Mouse (Mus musculus): Measurements from ENCODE around the gene Abcb9.
A peak's percentile ranks its signal among the peaks of the same experiment; 100 is the strongest.
"Not testable (repeated sequence)": the region's sequence is repeated elsewhere in the genome, so short reads cannot be mapped to it uniquely, and the experiment has no call there.

Gene Abcb9

DNA sequence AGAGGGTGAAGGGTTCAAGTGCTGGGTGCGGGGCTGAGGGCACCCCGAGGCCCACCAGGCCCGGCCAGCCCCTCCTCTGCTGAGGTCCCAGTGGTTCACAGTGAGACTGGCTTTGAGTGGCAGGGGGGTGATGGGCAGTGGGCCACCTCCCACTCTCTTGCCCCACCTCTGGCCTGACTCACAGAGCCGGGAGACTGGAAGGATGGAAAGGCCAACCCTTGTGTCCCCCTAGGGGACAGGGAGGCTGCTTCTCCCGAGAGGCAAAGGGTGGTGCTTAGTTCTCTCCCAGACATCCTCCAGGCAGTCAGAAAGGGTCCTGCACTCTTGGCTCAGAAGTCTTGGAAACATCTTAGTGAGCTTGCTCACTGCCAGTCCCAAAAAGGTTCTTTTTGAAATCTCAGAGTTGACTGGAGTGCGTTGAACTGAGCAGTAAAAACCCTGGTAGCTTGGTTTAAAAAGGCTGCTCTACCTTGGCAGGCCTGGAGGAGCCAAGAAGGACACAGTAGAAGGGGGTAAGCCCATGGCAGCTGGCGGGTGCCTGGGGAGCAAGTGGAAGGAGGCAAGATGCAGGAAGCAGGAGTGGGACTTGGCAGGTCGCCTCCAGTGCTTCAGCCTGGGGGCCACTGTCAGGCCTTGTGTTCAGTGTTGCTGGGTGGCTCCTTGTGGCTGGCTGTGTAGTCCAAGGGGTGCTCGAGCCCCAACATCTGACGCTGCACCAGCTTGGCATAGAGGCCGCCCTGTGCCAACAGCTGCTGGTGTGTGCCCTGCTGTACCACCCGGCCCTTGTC, 33.4 kb downstream of the Abcb9 start:
- DNase-seq (ENCODE audit: inconsistent age in 2 of 2, low spot score in 1 of 2) = no peak

DNA sequence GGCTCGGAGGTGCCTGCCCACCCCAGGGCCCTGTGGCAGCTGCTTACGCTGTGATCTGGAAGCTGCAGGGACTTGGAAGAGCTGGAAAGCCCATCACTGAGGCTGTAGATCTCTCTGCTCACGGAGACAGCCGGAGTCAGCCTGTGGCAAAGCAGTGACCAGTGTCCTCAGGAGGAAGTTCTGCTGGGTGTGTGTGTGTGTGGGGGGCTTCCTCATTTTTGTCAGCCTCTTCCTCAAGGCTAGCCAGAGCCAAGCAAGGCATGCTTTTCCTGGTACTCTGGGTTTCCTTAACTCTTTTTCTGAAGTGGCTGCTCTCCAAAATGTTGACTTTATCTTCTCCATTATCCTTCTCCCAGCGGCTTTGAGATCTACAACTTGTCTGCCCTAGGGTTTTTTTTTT, 35.9 kb downstream of the Abcb9 start:
- no peak for DNase-seq (ENCODE audit: inconsistent age in 2 of 2, low spot score in 1 of 2)

DNA sequence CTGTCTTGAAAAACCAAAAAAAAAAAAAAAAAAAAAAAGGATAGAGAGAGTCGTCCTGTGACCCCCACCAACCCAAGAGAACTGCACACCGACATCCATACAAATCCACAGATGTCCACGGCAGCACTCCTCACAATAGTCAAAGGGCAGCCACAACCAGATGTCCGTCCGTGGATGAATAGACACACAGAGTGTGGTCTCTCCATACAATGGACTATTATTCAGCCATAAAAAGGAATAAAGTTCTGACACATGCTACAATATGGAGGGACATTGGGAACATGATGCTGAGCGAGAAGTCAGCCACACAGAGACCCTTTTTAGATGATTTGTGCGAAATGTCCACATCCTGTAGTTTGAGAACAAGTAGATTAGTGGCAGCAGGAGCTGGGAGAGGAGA, 36.8 kb downstream of the Abcb9 start:
- no peak for DNase-seq (ENCODE audit: inconsistent age in 2 of 2, low spot score in 1 of 2)

DNA sequence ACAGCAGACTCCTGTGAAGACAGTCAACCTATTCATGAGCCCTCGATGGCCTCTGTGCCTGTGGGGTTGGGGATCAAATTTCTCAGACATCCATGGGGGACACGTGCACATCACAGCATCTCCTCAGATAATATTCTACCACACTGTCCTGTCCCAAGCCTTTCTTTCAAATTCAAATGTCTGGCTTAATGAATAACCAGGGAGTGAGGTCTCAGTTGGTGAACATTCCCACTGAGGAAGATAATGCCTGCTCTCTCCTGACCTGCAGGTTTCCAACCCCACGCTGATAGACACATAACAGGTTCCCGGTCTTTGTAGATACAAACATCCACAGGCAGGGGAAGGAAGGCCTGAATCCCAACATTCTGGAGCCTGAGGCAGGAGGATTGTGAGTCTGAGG, 38.6 kb downstream of the Abcb9 start:
- DNase-seq (ENCODE audit: inconsistent age in 2 of 2, low spot score in 1 of 2) = no peak

- DNase-seq (ENCODE audit: inconsistent age in 2 of 2, low spot score in 1 of 2) = no peak
Measured at GRCm38 (mm10) chr5:124056219-124056618, 39.4 kb downstream of the Abcb9 start.

- DNase-seq (ENCODE audit: inconsistent age in 2 of 2, low spot score in 1 of 2) = not testable (repeated sequence)
Measured at GRCm38 (mm10) chr5:124052641-124053040, 43.0 kb downstream of the Abcb9 start.

DNA sequence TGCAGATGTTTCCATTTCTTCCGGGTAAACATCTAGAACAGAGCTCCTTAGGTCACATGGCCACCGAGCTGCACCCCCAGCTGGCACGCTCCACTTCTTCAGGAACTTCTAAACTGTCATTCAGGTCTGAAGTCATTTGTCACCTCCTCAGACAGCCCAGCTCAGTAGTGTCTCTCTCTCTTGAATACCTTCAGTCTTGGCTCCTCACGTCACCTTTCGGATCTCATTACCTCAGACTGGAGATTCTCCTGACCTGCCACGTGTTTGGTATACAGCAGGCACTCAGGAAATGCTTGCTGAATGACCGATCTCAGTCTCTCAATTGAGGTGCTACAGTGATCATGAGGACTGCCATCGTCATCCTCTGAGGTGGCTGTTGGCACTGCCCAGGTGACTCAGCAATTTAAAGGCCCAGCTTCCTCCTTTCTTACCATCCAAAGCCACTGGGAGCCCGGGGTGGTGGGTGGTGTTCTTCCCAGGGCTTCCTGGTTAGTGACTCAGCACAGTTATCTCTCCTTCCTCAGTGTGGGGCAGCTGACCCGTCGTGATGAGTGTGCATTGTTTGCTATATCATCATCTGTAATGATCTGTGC, 43.6 kb downstream of the Abcb9 start:
- DNase-seq (ENCODE audit: inconsistent age in 2 of 2, low spot score in 1 of 2) = peak in 1 of 2 experiments; percentile 46

GRCm38 (mm10) chr5:124050095-124051050, 45.2 kb downstream of the Abcb9 start:
- DNase-seq (ENCODE audit: inconsistent age in 2 of 2, low spot score in 1 of 2) = peak in 1 of 2 experiments; percentile 53

DNA sequence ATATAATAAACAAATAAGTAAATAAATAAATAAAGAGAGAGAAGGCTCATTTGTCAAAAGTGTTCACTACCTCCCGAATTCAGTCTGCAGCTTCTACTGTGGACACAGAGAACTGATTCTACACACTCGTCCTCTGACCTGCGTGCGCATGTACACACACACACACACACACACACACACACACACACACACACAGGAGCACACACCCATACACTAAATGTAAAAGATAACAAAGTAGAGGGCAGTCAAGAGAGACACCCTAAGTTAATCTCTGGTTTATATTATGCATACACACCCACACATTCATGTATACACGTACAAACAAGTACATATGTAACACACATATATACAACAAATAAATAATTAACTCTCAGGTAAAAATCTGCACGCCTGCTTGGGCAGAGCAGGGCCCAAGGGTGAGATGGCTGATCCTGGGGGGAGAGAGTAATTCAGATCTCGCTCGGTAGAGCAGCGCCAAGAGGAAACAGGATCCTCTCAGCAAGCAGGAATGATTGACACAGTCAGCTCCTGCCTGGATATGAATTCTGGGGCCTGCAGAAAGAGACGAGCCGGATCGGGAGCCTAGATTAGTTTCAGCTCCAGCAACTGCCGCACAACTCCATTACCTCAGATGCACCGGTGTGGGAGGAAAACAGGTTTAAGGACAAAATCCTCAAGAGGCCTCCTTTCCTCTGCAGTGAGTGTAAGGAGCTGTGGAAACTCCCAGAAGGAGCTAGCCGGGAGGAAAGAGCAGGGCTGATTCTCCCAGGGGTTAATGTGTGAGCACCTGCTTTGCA, 46.2 kb downstream of the Abcb9 start:
- DNase-seq (ENCODE audit: inconsistent age in 2 of 2, low spot score in 1 of 2) = no peak

DNA sequence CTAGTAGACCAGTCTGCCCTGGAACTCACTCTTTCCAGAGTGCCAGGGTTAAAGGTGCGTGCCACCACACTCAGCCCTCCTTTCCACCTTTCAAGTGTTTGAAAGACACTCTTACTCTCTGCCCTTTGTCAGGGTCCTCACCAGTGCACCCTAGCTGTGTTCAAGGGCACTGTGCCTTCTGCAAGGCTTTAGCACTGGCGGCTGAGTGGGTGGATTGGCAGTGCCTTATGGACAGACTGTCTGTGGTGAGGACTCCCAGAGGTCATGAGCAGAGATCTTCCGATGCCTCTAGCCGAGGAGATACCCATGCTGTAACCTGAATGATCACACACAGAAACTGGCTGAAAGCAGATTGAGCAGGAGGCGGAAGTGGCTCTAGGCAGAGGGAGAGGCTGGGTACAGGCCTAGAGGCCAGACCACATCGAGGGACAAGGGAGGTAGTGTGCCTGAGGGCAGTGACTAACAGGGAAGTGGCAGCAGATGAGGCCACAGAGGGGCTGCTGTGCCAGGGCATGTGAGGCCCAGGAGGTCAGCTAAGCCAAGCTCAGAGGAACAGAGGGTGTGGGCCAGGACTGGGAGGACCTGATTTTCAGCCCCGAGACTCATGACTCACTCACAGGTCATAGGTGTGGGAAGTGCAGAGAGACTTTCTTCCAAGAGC, 48.7 kb downstream of the Abcb9 start:
- DNase-seq (ENCODE audit: inconsistent age in 2 of 2, low spot score in 1 of 2) = peak; percentile 80

DNA sequence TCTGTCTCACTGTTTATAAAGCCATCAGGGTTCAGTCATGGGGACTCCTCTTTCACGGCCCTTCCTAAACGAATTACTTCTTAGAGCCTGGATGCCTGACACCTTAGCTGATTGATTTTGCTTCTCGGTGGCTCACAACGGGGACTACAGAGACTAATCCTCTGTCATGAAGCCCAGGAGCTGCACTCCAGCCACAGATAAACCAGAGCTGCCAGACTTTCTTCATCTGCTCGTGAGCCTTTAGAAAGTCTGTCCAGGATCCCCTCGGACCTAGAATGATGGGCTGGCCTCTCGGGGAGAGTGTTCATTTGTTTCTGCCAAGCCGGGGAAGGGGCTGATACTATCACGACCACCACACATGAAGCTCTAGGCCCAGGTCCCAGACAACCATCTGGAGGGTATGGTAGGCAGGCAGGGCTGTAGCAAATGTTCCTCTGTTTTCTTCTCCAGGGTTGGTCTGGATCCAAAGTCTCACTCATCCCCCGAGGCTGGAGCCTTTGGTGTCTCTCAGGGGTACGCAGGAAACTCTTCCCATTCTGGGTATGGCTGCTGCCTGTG, 50.1 kb downstream of the Abcb9 start:
- no peak for DNase-seq (ENCODE audit: inconsistent age in 2 of 2, low spot score in 1 of 2)

DNA sequence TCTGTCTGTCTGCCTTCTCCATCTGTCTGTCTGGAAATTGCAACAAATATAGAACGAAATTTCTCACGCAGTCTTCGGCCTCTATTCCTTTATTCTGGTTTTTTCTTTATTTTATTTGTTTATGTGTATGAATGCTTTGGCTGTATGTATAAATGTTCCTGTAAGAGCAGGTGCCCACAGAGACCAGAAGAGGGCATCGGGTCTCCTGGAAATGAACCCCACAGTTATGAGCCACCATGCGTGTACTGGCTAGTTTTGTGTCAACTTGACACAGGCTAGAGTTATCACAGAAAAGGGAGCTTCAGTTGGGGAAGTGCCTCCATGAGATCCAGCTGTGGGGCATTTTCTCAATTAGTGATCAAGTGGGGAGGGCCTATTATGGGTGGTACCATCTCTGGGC, 51.6 kb downstream of the Abcb9 start:
- DNase-seq (ENCODE audit: inconsistent age in 2 of 2, low spot score in 1 of 2) = no peak

- peak; percentile 81 to 91 for DNase-seq (ENCODE audit: inconsistent age in 2 of 2, low spot score in 1 of 2)
Measured at GRCm38 (mm10) chr5:124043212-124043978, 52.2 kb downstream of the Abcb9 start.

GRCm38 (mm10) chr5:124041097-124041496, 54.5 kb downstream of the Abcb9 start:
- DNase-seq (ENCODE audit: inconsistent age in 2 of 2, low spot score in 1 of 2) = no peak

DNA sequence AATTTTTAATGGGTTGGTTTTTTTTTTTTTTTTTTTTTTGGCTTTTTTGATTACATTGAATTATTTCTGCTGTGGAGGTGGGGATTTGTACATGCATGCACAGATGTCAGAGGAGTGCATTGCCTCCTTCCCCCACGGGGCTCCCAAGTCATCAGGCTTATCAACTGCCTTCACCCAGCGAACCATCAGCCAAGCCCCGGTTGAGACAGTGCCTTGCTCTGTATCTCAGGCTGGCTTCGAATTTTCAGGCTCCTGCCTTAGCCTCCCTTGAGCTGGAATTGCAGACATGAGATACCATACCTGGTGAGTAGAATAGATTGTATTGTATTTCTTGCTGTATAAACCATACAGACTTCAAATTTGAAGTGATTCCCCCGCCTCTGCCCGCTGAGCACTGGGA, 56.0 kb downstream of the Abcb9 start:
- DNase-seq (ENCODE audit: inconsistent age in 2 of 2, low spot score in 1 of 2) = no peak

DNA sequence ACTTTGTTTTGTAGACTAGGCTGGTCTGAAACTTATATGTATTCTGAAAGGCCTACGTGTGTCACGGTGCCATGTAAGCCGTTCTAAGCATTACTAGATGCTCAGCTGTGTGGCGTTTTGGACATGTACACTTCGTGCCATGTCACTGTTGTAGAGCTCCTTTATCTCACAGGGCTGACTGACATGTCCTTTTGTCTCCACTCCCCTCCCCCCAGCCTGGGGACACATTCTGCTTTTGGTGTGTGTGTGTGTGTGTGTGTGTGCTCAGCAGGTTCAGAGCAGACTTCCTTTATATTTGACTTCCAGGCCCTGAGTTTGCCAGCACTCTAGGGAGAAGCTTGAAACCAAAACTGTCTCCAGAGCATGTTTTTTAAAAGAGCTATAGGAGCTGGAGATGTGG, 58.8 kb downstream of the Abcb9 start:
- DNase-seq (ENCODE audit: inconsistent age in 2 of 2, low spot score in 1 of 2) = no peak

DNA sequence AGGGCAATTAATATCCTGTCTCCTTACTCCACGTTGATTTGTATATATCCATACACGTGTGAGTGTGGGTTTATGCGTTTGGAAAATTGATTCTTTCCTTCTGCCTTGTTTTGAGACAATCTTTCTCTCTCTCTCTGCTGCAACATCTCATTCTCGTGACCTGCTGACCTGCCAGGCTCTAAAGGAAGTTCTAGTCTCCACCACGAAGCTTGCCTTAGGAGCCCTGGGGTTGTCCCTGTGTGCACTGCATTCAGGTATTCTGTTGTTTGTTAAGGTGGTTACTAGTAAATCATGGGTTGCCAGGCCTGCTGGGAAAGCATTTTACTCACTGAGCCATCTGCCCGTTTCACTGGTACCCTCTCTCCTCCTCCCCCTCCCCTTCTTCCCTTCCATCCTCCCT, 59.3 kb downstream of the Abcb9 start:
- no peak for DNase-seq (ENCODE audit: inconsistent age in 2 of 2, low spot score in 1 of 2)

GRCm38 (mm10) chr5:124035806-124036205, 59.8 kb downstream of the Abcb9 start:
- DNase-seq (ENCODE audit: inconsistent age in 2 of 2, low spot score in 1 of 2) = no peak

DNA sequence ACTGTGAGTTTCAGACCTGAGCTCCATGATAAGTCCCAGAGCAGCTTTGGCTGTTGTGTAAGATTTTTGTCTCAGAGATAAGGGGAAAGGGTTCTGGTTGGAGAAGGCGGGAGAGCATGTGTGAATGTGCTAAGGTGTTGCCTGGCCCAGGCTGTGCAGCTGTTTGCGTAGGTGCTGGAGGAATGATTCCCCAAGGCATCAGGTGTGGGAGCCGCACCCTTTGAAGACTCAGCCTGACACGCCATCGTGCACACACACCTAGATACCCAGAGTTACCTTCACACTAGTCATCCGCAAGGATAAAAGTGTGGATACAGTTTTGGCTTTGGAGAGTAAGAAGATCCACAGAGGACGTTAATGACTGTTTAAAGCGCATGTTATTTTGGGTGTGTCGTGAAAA, 60.2 kb downstream of the Abcb9 start:
- no peak for DNase-seq (ENCODE audit: inconsistent age in 2 of 2, low spot score in 1 of 2)

All from adrenal gland, adult (tissue).